Mouse (Mus musculus): ENCODE measurements at regions not wholly inside any gene's neighbourhood (a gene's known extent, or its start where the extent isn't known, plus 50 kb on each side); places are given as distances from the start of the nearest gene placed in this dataset.

DNA sequence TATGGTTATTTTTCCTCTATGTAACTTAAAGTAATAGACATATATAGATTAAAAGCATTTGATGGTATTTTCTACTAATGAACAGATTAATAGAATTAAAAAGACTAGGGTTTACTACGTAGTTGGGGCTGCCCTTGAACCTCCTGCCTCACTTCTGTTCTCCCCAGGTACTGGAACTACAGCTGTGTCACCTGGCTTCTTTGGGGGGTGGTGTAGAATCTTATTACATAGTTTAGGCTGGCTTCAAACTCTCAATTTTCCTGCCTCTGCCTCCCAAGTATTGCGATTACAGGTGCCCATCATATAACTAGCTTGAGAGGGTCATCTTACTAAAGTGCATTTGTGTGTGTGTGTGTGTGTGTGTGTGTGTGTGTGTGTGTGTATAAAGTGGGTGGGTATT, 175.0 kb downstream of the Rab11fip4 start:
- DNase-seq (ENCODE audit: extremely low spot score, low read depth, low spot score): no peak

DNA sequence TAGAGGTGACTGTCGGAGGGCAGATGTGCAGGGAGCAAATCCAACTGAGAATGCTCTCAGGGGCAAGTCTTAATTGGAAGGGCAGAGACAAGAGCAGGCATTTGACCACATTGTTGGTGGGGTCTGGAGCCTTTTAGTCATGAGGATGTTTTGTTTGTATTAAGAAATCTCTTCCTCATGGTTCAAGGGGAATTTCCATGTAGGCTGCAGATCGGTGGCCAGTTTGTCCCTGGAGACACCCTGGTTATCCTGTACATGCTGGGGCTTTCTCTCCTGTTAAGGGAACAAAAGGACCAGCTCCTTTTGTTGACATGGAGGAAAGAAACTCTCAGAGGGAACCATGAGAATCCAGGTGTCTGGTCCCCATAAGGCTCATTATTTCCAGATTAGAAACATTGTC, 174.4 kb downstream of the Rab11fip4 start:
- no peak for DNase-seq (ENCODE audit: extremely low spot score, low read depth, low spot score)

DNA sequence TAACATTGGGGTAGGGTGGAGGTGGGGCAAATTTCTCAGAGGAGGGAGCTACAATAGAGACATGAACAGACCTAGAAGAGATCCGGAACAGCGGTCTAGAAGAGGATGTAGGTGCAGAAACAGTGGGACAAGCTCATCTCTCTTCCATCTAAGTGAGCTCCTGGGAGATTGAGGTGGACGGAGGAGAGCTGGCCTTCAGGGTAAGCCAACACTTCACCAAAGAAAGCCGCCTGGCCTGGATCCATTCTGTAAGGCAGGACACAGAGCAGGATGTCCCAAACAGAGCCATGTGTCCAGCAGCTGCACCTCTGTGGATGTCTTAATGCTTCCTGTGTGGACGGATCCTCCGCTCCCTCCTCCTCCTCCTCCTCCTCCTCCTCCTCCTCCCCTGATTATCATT, 173.0 kb downstream of the Rab11fip4 start:
- DNase-seq (ENCODE audit: extremely low spot score, low read depth, low spot score): no peak

DNA sequence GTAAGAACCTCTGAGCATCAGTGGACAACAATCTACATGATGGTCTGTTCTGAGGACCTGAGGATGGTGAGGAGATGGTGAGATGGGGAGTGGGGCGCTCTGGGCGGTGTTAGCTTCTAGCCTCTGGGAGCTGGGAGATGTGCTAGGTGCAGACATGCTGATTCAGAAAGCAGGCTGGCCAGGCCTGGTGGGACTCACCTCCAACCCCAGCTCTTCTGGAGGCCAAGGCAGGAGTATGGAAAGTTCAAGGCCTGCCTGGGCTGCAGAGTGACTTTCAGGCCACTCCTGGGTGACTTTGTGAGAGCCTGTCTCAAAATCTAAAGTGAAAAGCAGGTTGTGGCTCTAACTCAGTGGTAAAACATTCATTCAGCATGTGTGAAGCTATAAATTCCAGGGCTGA, 171.6 kb downstream of the Rab11fip4 start:
- no peak for DNase-seq (ENCODE audit: extremely low spot score, low read depth, low spot score)

DNA sequence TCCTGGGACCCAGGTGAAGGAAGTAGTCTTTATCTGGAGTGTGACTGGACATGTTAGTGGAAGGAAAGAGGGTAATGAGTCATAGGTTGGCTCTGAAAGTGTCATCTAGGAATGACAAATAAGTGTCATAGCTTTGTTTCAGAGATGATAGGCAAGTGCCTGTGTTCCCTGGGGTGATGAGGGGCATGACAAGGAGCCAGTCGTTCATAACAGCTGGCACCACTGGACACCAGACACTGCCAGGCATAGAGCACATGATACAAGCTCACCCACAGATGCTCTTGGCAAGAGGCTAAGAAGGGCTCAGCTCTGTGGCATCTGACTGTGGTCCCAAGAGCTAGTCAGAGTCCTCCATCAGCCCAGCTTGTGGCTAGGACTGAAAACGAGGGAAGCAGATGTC, 171.0 kb downstream of the Rab11fip4 start:
- no peak for DNase-seq (ENCODE audit: extremely low spot score, low read depth, low spot score)

DNA sequence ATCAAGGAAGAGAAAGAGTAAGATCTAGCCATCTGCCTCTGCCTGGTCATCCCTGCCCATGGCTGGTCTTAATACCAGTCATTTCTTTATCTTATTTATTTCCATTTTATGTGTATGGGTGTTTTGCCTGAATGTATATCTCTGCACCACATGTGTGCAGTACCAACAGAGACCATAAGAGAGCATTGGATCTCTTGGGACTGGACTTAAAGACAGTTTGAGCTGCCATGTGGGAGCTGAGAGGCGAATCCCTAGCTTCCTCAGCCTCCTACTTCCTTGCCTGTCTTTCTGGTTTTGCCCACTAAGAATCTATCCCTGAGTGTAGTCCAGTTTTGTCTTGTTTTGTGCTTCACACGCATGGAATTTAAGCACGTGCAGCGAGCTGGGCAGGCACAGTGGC, 169.5 kb downstream of the Rab11fip4 start:
- no peak for DNase-seq (ENCODE audit: extremely low spot score, low read depth, low spot score)

DNA sequence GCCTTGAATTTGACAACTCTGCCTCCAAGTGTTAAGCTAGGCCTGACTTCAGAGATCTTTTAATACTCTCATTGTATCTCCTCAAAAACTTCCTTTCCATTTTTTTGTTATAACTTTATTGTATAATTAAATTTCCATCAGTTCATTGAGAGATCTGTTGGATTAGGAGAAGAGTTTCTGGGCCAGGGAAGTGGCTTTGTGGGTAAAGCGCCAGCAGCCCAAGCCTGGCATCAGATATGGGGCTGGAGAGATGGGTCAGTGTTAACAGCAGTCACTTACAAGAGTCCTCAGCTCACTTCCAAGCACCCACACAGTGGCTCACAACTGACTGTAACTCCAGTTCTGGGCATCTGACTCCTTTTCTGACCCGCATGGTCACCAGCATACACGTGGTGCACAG, 167.3 kb downstream of the Rab11fip4 start:
- no peak for DNase-seq (ENCODE audit: extremely low spot score, low read depth, low spot score)

DNA sequence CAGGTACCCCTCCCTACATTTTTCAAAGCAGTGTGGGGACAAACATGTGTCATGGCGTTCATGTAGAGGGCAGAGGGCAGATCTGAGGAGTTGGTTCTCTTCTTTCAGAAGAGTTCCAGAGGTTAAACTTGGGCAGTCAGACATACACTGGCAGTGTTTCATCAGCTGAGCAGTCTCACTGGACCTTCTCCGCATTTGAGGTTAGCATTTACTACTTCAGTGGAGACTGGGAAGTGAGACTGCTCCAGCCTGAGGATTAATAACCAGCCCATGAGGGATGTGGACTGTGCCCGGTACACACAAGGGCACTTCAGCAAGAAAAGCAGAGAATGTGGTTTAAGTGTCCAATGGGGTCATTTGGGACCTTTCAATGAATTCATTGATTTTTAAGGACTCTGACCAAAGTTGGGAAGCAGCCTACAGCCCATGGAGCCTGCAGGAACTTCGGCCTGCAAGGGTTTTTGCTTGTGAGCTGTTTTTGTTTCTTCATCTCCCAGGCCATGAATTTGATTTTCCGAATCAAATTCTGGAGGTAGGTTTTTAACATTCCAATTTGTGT, 166.6 kb downstream of the Rab11fip4 start:
- DNase-seq (ENCODE audit: extremely low spot score, low read depth, low spot score): no peak

DNA sequence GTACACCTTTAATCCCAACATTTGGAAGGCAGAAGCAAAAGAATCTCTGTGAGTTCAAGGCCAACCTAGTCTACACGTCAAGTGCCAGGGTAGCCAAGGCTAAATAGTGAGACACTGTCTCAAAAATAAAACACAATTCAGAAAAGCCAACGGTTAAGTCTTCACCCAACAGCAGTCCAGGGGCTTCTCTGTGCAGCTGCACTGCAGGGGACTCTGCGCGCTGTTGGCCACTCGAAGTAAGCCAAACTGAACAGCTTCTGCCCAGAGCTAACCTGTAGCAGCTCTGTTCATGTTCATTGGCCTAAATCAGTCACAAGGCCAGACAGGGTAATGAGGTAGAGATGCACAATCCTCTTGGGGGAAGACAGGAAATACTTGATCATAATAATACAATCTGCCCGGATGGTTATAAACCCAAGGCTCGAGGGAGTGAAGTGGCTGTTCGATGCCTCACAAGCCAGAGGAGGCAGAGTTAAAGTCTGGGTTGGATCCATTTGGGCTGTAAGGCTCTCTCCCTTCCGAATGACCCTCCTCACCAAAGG, 165.4 kb downstream of the Rab11fip4 start:
- no peak for DNase-seq (ENCODE audit: extremely low spot score, low read depth, low spot score)

DNA sequence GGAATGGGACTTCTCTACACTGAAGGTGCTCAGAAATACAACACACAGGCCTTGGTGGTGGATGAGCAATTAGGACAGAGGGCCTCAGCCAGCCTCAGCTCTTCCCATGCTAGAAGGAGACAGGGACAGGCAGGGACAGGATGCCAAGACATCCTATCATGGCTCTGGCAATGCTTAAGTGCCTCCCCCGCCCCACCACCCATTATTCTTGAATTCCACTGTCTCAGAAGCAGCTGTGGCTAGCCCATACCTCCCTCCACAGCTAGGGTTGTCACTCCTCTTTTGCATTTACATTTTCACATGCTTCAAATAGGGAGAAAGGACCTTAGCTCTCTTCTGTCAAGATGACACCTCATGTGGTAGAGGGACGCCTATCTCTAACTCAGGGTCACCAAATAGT, 162.5 kb downstream of the Rab11fip4 start:
- no peak for DNase-seq (ENCODE audit: extremely low spot score, low read depth, low spot score)

DNA sequence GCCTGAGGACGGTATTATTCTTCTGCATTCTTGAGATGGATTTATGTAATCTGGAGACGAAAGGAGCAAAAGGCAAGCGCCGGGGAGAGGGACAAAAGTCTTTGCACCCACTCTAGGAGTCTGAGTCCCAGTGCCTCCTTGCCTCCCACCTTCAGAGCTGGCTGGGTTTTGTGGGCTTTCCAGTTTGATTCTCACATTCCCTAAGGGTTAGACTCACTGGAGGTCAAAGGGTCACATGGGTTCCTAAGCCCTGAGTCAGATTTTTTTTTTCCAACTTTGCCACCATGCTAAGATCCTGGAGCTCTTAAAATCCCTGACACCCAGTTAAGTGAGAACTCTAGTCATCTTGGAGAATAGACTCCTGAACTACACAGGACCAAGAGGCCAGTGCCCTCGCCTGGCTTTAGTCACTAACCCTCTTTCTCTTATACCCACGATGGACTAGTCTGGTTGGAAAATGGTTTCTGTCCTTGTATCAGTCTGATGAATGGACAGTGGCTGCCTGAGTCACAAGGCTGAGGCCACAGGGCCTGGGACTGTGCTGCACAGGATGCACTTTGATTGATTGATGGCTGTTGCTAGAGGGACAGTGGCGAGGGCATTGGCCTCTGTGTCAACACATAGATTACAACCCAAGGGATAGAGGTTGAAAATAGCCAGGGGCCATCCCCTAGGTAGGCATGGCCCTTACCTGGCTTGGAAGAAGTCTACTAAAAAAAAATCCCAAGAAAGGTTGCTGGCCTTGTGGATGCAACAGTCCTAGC, 161.9 kb downstream of the Rab11fip4 start:
- no peak for DNase-seq (ENCODE audit: extremely low spot score, low read depth, low spot score)

DNA sequence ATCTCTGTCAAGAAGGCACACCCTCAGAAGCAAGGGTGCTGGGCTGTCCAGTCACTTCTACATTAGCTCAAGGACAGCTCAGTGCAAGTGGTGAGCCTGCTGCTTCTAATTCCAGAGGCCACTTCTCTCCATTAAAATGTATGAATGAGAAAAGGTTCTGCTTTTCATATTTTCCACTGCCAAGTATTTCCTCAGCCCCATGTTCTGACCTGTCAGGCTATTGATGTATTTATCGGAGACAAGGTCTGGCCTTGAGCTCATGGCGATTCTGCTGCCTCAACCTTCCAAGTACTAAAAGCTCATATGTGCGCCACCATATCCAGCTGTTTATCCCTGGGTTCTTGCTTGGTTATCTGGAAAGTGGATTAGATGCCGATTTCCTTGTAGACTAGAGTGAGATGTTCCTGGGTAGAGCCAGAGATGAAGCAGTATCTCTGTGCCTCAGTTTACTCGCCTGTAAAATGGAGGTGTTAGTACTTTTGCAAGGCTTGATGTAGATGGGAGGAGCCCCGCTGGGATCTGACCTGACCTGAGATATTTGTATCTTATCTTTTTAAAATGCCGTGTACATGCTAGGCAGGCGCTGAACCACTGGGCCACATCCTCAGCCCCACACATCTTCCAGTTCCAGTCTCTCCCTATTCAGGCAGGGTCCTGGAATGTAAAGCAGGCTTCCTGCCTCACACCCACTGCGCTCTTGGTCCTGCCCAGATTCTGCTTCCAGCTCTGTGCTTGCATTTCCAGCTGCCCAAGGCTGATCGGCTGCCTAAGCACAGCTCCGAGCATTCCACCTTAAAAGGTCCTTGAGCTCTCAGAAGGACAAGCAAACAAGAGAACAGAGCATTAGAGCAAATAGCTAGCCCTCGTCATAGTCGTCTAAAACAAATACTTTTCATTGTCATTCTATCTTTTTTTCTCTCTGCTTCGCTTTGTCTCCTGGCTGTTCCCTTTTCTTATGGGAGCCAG, 161.0 kb downstream of the Rab11fip4 start:
- DNase-seq (ENCODE audit: extremely low spot score, low read depth, low spot score): no peak

DNA sequence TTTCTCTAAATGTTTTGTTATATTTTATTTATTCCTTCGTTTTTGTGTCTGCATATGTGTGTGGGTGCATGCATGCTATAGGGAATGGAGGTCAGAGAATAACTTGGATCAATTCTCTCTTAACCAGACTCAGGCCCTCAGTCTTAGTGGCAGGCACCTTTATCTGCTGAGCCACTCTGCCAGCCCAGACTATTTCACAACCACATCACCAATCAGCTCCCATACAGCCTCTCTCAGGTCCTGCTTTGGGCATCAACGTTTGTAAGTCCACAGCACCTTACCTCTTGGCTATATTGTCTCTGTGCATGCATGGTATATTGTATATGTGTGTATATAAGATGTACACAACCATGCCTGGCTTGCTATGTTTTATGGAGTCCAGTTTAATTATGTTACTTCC, 159.9 kb downstream of the Rab11fip4 start:
- no peak for DNase-seq (ENCODE audit: extremely low spot score, low read depth, low spot score)

DNA sequence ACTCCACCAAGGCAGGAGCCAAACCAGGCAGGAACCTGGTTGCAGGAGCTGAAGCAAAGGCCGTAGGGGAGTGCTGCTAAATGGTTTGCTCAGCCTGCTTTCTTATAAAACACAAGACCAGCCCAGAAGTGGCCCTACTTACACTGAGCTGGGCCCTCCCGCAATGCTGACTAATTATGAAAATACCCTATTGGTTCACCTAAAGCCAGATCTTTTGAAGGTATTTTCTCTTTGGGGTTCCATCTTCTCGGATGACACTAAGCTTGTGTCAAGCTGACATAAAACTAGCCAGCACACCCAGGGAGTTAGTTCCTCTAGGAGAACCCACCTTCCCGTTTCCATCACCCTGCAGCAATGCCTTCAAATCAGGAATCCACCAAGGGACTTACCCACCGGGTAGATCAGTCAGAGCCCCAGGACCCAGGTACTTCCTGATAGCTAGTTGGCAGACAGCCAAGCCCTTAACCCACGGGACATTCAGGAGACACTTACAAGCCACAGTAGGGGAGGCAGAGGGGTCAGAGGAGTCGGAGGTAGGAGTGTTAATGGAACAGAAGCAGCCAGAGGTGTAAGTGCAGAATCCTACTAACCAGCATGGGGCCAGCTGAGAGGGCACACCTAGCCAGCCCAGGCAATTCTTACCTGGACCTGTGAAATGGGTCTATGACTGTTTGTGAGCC, 158.9 kb downstream of the Rab11fip4 start:
- no peak for DNase-seq (ENCODE audit: extremely low spot score, low read depth, low spot score)

DNA sequence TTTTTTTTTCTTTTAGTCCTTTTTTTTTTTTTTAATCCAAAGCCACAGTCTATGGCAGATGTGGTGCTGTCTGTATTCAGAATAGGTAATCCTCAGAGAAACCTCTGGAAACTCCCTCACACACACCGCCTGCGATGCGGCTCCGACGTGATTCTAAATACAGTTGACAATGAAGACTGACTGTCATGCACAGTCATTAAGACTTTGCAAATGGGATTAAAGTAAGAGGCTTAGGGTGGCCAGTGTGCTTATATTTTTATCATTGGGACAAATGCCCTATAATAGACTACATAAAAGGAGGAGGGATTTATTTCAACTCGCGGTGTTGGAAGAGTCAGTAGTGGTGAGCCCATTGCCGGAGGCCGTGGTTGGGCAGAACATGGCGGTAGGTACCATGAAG, 158.1 kb downstream of the Rab11fip4 start:
- DNase-seq (ENCODE audit: extremely low spot score, low read depth, low spot score): no peak

DNA sequence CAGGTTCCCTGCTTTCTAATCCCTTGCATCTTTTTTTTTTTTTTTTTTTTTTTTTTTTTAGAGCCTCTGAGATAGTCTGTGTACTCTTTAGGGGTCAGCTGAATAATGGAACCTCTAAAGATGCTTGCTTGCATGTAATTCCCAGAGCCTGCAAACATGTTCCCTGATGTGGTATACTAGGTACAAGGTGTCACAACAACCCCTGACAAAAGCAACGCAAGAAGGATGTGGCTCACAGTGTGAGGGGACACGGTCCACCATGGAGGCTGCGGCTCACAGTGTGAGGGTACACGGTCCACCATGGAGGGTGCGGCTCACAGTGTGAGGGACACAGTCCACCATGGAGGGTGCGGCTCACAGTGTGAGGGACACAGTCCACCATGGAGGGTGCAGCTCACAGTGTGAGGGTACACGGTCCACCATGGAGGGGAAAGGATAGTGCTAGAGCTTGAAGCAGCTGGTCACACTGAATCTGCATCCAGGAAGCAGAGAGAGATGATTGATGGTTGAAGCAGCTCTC, 157.7 kb downstream of the Rab11fip4 start:
- DNase-seq (ENCODE audit: extremely low spot score, low read depth, low spot score): no peak

DNA sequence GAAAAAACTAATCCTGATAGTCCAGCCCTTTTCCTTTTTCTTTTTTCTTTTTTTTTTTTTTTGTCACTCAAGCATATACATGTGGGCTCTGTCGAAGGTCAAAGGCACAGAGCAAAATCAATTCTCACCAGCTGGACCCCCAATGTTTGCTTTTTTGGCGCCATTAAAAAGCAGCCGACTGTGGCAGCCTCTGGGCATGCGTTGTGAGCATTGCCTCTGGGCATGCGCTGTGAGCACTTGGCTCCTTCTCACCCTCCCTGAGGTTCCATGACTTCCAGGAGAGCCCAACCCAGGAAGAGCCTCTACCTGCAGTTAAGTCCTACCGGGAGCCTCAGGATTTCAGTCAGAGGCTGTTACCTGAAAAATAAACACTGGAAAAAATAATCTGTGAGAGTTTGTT, 156.8 kb downstream of the Rab11fip4 start:
- DNase-seq (ENCODE audit: extremely low spot score, low read depth, low spot score): no peak
